Mouse (Mus musculus): Measurements from ENCODE around the gene Actb.

Gene Actb

GRCm38 (mm10) chr5:142906532-142907047 is at the start of gene Actb:
Actb (minus strand) TSS chr5:142906754.
- peak; percentile 100 for DNase-seq

- DNase-seq = no peak
Observed at GRCm38 (mm10) chr5:142953641-142954040, 47.1 kb upstream of the Actb start.

- DNase-seq = peak; percentile 96
Observed at GRCm38 (mm10) chr5:142950405-142950804, 43.9 kb upstream of the Actb start.

DNA sequence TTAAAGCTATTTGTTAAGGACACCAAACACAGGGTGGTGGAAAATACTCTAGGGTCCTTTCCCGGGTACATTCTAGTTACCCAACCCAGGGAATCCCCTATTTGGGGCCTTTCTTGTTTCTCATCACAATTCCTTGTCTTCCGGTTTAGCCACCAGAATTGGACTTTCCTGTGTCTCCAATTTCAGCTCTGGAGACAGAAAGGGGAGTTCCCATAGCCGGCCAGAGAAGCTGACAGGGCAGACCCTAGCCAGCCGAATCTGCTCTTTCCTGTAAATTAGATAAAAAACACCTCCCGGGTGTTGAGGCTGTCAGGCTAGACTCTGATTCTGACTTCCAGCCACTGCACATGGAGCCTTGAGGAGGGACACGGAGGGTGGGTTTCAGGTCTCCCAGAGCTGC is 43.0 kb upstream of the Actb start:
- DNase-seq = no peak

GRCm38 (mm10) chr5:142947460-142947859 is 40.9 kb upstream of the Actb start:
- no peak for DNase-seq

GRCm38 (mm10) chr5:142944979-142945682 is 38.6 kb upstream of the Actb start:
- DNase-seq = peak; percentile 99

DNA sequence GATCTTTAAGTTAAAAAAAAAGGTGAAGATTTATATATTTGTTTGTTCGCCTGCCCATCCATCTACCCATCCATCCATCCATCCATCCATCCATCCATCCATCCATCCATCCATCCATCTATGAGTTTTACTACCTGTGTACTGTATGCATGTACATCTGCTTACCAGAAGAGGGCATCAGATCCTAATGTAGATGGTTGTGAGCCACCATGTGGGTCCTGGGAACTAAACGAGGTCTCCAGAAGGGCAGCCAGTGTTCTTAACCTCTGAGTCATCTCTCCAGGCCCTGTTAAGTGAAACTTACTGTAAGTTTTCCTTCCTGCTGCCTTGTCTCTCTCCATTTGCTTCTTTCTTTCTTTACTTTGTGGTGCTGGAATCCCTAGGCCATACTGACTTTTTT is 33.8 kb upstream of the Actb start:
- no peak for DNase-seq

DNA sequence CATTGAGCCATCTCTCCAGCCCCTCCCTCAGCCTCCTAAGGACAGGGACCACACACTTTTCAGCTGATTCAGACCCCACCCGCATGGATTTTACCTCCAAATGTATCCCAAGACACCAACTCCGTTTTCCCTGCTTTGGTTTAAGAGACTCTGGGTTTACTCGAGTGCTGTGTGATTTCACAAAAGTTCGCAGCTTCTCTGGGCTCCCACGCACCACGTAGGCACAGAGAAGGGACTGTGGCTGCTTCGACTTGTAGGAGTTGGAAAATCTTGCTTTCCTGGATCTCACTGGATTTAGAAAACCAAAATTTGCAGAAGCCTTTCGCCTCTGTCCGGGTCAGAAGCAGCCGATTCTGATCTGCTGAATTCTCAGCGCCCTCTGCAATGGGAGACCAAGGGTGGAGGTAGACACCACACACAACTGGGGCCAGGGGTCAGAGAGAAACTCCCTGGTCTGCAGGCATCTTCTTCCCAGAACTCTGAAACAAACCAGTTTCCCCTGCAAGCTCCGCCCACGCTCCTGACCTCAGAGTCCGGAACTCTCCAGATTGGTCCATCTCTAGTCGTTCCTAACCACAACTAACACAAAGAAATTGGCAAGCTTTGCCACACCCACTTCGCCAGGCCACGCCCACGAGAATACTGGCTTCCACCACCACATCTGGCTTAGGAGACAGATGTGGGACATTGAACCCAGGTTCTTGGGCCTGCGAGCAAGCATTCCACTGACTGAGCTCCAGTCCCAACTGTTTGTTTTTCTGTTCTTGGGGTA is 31.6 kb upstream of the Actb start:
- peak; percentile 96 for DNase-seq

- peak; percentile 97 for DNase-seq
Observed at GRCm38 (mm10) chr5:142936336-142936719, 29.8 kb upstream of the Actb start.

GRCm38 (mm10) chr5:142935642-142936335 is 29.2 kb upstream of the Actb start:
- peak; percentile 99 for DNase-seq

DNA sequence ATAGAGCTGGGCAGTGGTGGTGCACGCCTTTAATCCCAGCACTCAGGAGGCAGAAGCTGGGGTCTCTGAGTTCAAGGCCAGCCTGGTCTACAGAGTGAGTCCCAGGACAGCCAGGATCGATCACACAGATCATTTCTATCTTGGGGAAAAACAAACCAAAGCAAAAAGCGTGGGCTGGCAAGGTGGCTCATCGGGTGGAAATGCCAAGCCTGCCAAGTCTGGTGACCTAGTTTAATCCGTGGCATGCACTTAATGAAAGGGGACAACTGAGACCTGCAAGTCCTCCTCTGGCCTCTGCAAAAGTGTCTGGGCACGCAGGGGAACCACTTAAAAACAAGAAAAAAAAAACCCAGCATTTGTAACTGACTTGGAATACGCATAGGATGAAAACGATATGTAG is 26.2 kb upstream of the Actb start:
- no peak for DNase-seq

GRCm38 (mm10) chr5:142932084-142932685 is 25.6 kb upstream of the Actb start:
- DNase-seq = peak; percentile 98

DNA sequence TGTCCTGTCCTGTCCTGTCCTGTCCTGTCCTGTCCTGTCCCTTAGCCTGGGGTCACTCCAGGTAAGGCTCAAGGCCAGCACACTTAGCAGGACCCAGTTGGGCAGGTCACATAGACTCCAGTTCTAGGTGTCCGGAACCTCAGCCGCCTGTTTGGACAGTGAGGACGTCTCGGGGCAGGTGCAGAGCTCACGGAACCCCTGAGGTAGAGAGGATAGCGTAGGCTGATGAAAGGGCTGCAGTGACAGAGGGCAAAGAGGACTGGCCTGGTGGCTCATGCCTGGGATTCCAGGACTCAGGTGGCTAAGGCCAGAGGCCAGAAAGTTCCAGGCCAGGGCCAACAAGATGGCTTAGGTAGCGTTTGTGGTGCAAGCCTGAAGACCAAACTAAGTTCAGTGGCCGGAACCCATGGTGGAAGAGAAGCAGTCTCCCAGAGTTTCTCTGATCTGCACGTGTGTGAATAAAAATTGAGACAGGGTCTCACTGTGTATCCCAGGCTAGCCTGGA is 24.7 kb upstream of the Actb start:
- DNase-seq = peak; percentile 93

DNA sequence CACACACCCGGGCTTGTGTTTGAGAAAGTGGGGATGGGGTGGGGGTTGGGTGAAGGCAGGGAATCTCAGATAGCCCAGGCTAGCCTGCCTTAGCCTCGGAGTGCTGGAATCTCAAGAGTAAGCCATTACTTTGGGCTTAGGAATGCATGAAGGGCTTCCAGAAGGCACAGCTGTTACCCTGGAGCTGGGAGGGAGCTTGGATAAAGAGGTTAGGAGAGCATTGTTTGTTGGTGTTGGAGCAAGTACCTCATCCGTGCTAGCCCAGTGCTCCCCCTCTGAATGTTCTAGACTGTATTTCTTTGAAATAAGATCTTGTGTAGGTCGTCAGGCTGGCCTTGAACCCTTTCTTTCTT is 22.8 kb upstream of the Actb start:
- DNase-seq = no peak

- peak; percentile 99 for DNase-seq
Observed at GRCm38 (mm10) chr5:142928749-142929399, 22.3 kb upstream of the Actb start.

GRCm38 (mm10) chr5:142927341-142927930 is 20.9 kb upstream of the Actb start:
- DNase-seq = peak; percentile 92

DNA sequence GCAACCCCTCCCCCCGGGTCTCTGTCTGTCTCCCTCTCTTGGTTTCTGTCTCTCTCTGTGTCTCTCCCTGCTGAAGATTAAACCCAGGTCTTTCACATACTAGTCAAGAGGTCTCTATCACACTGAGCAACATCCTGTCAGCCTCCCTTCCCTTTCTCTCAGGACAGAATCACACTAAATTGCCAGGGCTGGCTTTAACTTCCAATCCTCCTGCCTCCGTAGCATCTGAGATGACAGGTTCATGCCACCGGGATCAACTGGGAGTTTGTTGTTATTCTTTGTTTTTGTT is 20.3 kb upstream of the Actb start:
- no peak for DNase-seq

DNA sequence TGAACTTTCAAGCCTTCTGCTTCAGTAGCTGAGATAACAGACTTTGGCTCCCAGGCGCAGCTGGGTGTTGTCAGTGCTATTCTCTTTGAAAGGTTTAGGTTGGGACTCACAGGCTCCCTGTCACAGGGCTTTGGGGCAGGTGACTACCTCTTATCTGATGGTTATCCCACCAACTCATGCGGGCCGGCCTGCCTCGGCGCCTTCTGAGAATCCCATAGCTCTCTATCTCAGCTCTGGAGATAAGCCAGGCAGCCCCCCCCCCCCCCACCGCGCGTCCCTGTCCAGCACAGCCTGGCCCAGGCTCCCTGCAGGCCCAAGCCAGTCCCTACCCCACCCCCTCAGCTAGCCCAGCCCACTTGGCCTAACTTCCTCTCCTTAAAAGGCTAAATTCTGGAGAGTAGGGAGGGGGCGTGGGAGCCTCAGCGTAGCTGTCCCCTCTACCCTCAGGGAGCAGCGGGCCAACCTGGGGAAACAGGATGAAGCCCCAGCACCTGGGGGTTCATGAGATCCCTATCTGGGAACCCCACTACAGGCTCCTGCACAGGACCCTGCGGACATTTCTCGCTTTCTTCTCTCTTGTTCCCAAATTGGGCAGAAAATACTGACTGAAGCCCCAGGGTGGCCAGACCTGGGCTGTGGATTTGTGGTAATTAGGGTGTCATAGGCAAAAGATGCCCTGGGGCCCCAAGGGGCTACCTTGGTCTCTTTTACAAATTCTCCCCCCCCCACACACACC is 19.8 kb upstream of the Actb start:
- peak; percentile 99 for DNase-seq

- peak; percentile 87 for DNase-seq
Observed at GRCm38 (mm10) chr5:142924336-142924959, 17.9 kb upstream of the Actb start.

- DNase-seq = peak; percentile 89
Observed at GRCm38 (mm10) chr5:142923781-142924180, 17.2 kb upstream of the Actb start.

DNA sequence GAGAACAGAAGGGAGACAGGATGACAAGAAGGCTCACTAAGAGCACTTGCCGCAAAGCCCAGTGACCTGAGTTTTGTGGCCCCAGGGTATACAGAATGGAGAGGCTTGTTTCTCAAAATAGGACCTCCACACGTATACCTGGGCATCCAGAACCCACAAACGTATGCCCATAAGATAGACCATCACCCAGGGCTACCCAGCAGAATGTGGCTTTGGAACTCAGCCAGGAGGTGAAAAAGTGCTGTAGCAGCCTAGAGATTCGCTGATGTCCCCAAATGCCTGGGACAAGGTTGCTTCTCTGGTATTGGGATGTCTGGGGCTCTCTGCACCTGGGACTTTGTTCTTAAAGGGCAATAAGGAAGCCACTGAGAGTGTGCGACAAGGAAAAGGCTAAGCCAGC is 15.7 kb upstream of the Actb start:
- no peak for DNase-seq
